In the genomic region with DNA sequence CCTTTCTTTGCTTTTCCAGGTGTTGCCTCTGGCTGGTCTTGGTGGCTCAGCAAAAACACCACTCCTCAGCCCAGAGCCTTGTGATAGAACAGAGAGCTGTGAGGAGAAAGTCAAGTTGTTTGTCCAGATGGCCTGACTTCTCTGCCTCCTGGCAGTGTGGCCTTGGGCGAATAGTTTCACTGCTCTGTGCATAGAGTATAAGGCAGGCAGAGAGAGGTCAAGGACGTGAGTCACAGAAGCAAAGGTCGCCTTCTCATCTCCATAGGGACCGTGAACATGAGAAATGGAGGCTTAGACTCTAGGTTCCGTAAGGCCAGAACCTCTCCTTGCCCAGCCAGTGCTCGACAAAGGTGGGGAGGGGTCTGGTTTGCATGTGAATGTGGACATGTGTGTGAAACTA, we compare ENCODE assay signal across 18 mouse cellular contexts.
"Had no signal": no experiment of that assay in that cellular context is flagged by ENCODE, and none has a peak within 500 bp of the region (broad histone marks: within the 10 kb centered on the region; RNA-seq: fewer than 3 reads in every experiment).

No protein-coding gene starts in this region.

- H3K9ac ChIP-seq: lung, embryonic 14.5 days; midbrain, embryonic 13.5 days; neural tube, embryonic 13.5 days; neural tube, embryonic 15.5 days had no signal

- H3K27ac ChIP-seq: midbrain, embryonic 10.5 days; midbrain, embryonic 13.5 days; neural tube, embryonic 13.5 days; neural tube, embryonic 15.5 days had no signal

- H3K4me2 ChIP-seq: lung, embryonic 14.5 days; midbrain, embryonic 13.5 days; neural tube, embryonic 13.5 days; neural tube, embryonic 15.5 days had no signal

- H3K4me3 ChIP-seq: midbrain, embryonic 10.5 days; midbrain, embryonic 13.5 days; myocyte; neural tube, embryonic 13.5 days; neural tube, embryonic 15.5 days had no signal

- DNase-seq: lung, adult 18-20 months; lung, embryonic 14.5 days; lung, postnatal 10 days; lung, postnatal 4 days; retina, postnatal 1 day; right cerebral cortex, adult 18-20 months; right cerebral cortex, postnatal 25 days; right cerebral cortex, postnatal 4 days; spleen, adult 18-20 months; thymus, adult 18-20 months; thymus, postnatal 14 days; thymus, postnatal 36 days had no signal

- H3K36me3 ChIP-seq: midbrain, embryonic 10.5 days; midbrain, embryonic 13.5 days; neural tube, embryonic 13.5 days; neural tube, embryonic 15.5 days had no signal

- H3K9me3 ChIP-seq: midbrain, embryonic 10.5 days; midbrain, embryonic 13.5 days; neural tube, embryonic 13.5 days; neural tube, embryonic 15.5 days had no signal

- ATAC-seq: midbrain, embryonic 13.5 days; midbrain, embryonic 16.5 days had no signal

- H3K4me1 ChIP-seq: midbrain, embryonic 13.5 days; neural tube, embryonic 13.5 days had no signal
